ENCODE assay signal across 7 mouse cellular contexts in the genomic region with DNA sequence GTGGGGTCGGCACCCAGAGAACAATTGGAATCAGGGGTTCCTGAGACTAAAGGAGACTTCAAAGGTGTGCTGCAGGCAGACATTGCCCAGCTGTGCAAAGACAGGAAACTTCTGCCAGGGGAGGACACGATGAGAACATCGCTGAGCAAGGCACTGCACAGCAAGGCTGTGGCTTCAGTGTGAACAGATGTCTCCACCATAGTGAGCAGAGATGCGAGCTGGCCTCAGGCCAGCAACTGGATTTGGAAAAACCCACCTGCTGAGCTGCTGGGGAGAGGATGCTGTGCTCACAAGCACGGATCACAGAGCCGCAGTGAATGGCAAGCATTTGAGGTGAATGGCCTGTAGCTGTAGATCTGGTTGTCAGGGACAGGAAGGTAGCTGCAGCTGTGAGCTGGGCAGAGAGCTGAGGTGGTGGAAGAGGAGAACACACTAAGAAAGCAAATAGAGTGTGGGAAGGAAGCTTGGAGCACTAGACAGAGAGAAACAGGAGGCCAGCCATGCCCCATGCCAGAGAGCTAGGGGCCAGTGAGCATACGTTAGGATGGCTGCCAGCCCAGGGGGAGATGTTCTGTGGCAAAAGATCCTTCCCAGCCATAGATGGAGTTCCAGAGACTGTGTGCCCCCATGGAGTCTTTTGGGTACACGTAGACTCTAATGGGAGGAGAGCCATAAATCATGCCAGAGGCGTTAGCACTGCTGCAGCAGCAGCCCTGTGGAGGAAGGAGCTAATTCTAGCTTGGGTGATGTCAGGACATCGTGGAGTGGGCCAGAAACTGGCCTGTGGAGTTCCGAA. TPM values are rescaled to one million over a fixed set of nuclear protein-coding genes. Genes with fewer than 3 reads are reported as not detected.
DNase-seq lines count a peak whose midpoint lies in the region; ATAC-seq lines count a peak whose summit lies in the region.

No protein-coding gene starts in this region.

- no peak overlapping the region for H3K9ac ChIP-seq in limb, embryonic 11.5 days (ENCODE audit: low read length)
- no peak overlapping the region for H3K9ac ChIP-seq in forebrain, embryonic 15.5 days (replicated peaks)
- H3K9ac ChIP-seq in midbrain, embryonic 12.5 days (replicated peaks): no peak overlapping the region
- no peak overlapping the region for H3K9ac ChIP-seq in liver, embryonic 11.5 days (ENCODE audit: low read depth, low read length)

- no peaks in the 10 kb centered on the region for H3K9me3 ChIP-seq in limb, embryonic 11.5 days (ENCODE audit: control insufficient read depth, low read length)
- H3K9me3 ChIP-seq in limb, embryonic 10.5 days (replicated peaks): no peaks in the 10 kb centered on the region
- H3K9me3 ChIP-seq in forebrain, embryonic 15.5 days: no peaks in the 10 kb centered on the region
- no peaks in the 10 kb centered on the region for H3K9me3 ChIP-seq in midbrain, embryonic 12.5 days
- H3K9me3 ChIP-seq in liver, embryonic 11.5 days (ENCODE audit: control insufficient read depth, low read length): no peaks in the 10 kb centered on the region

- H3K27ac ChIP-seq in limb, embryonic 11.5 days (replicated peaks; ENCODE audit: low read depth, low read length): no peak overlapping the region
- H3K27ac ChIP-seq in limb, embryonic 10.5 days: no peak overlapping the region
- no peak overlapping the region for H3K27ac ChIP-seq in forebrain, embryonic 15.5 days (replicated peaks)
- no peak overlapping the region for H3K27ac ChIP-seq in midbrain, embryonic 12.5 days (replicated peaks)
- H3K27ac ChIP-seq in liver, embryonic 11.5 days (ENCODE audit: low read depth, low read length): no peak overlapping the region

- no peaks in the 10 kb centered on the region for H3K27me3 ChIP-seq in limb, embryonic 11.5 days (ENCODE audit: control insufficient read depth, insufficient read depth, low read length)
- no peaks in the 10 kb centered on the region for H3K27me3 ChIP-seq in limb, embryonic 10.5 days (ENCODE audit: low read depth, poor library complexity, severe bottlenecking)
- H3K27me3 ChIP-seq in forebrain, embryonic 15.5 days: no peaks in the 10 kb centered on the region
- H3K27me3 ChIP-seq in midbrain, embryonic 12.5 days: no peaks in the 10 kb centered on the region
- no peaks in the 10 kb centered on the region for H3K27me3 ChIP-seq in liver, embryonic 11.5 days (replicated peaks; ENCODE audit: control insufficient read depth, insufficient read depth, low read length)

- no peak overlapping the region for H3K4me3 ChIP-seq in limb, embryonic 11.5 days (ENCODE audit: low read depth, low read length)
- no peak overlapping the region for H3K4me3 ChIP-seq in limb, embryonic 10.5 days
- H3K4me3 ChIP-seq in forebrain, embryonic 15.5 days: no peak overlapping the region
- H3K4me3 ChIP-seq in midbrain, embryonic 12.5 days: no peak overlapping the region
- no peak overlapping the region for H3K4me3 ChIP-seq in liver, embryonic 11.5 days (ENCODE audit: low read depth, low read length)

- ATAC-seq in limb, embryonic 11.5 days (ENCODE audit: insufficient number of reproducible peaks, low FRiP score, low TSS enrichment, low read depth): peak; percentile 33; the same call in 1 of the 2 replicates
- ATAC-seq in forebrain, embryonic 15.5 days (replicated peaks): peak; percentile 65
- peak; percentile 36; the same call in 1 of the 2 replicates for ATAC-seq in midbrain, embryonic 12.5 days (ENCODE audit: low FRiP score, low read depth)
- no peak for ATAC-seq in liver, embryonic 11.5 days (replicated peaks; ENCODE audit: low FRiP score)

- H3K36me3 ChIP-seq in limb, embryonic 11.5 days (ENCODE audit: control insufficient read depth, insufficient read depth, low read length): no peaks in the 10 kb centered on the region
- no peaks in the 10 kb centered on the region for H3K36me3 ChIP-seq in limb, embryonic 10.5 days
- H3K36me3 ChIP-seq in forebrain, embryonic 15.5 days: no peaks in the 10 kb centered on the region
- H3K36me3 ChIP-seq in midbrain, embryonic 12.5 days: no peaks in the 10 kb centered on the region
- H3K36me3 ChIP-seq in liver, embryonic 11.5 days (ENCODE audit: control insufficient read depth, insufficient read depth, low read length): no peaks in the 10 kb centered on the region

- H3K4me1 ChIP-seq in limb, embryonic 11.5 days (ENCODE audit: control insufficient read depth, insufficient read depth, low read length): no peaks in the 10 kb centered on the region
- H3K4me1 ChIP-seq in limb, embryonic 10.5 days: peaks cover 8% of the 10 kb centered on the region
- H3K4me1 ChIP-seq in forebrain, embryonic 15.5 days: peaks cover 7% of the 10 kb centered on the region
- H3K4me1 ChIP-seq in midbrain, embryonic 12.5 days: no peaks in the 10 kb centered on the region
- H3K4me1 ChIP-seq in liver, embryonic 11.5 days (replicated peaks; ENCODE audit: control insufficient read depth, insufficient read depth, low read length): no peaks in the 10 kb centered on the region

- H3K4me2 ChIP-seq in limb, embryonic 11.5 days (ENCODE audit: low read depth, severe bottlenecking): no peak overlapping the region
- H3K4me2 ChIP-seq in forebrain, embryonic 15.5 days (replicated peaks): no peak overlapping the region
- no peak overlapping the region for H3K4me2 ChIP-seq in midbrain, embryonic 12.5 days (replicated peaks)
- no peak overlapping the region for H3K4me2 ChIP-seq in liver, embryonic 11.5 days

- DNase-seq in limb, embryonic 11.5 days (ENCODE audit: low spot score): no peak
- no peak for DNase-seq in limb, embryonic 10.5 days (ENCODE audit: low spot score)
- peak; percentile 31 to 34 for DNase-seq in thymus, postnatal 10 days (ENCODE audit: low spot score in 2 of 2)
- DNase-seq in adrenal gland, postnatal 14 days: no peak
- DNase-seq in liver, embryonic 11.5 days (ENCODE audit: low spot score): no peak

- 27% methylated on average over 11 of the region's 11 CpGs for WGBS in limb, embryonic 11.5 days
- WGBS in limb, embryonic 10.5 days: 35% methylated on average over 11 of the region's 11 CpGs
- 35% methylated on average over 11 of the region's 11 CpGs for WGBS in forebrain, embryonic 15.5 days
- 39% methylated on average over 11 of the region's 11 CpGs for WGBS in midbrain, embryonic 12.5 days
- WGBS in liver, embryonic 11.5 days: 49% methylated on average over 11 of the region's 11 CpGs

RNA-seq across cellular contexts. Expression of a gene that starts 24.7 kb away (rescaled TPM):
- polyA plus RNA-seq in limb, embryonic 11.5 days (2014; fragmentation: Nextera tagmentation; extraction: Ambion mirVana): 0.48 and 1.1 TPM in 2 replicates
- polyA plus RNA-seq in limb, embryonic 10.5 days (2016; fragmentation: Nextera tagmentation; extraction: Ambion mirVana): 0.10 and 0.16 TPM in 2 replicates
- 21.9 and 24.4 TPM in 2 replicates for polyA plus RNA-seq in forebrain, embryonic 15.5 days (2015; fragmentation: Nextera tagmentation; extraction: Ambion mirVana)
- 4.0 and 4.2 TPM in 2 replicates for polyA plus RNA-seq in midbrain, embryonic 12.5 days (2016; fragmentation: Nextera tagmentation; extraction: Ambion mirVana)
- 11.1 and 11.6 TPM in 2 replicates for total RNA-seq in adrenal gland, postnatal 14 days (2021)
- 0.55 TPM in 1 of 2 replicates, not detected in the other for polyA plus RNA-seq in liver, embryonic 11.5 days (2014; fragmentation: Nextera tagmentation; extraction: Ambion mirVana)

Comparison
In these comparisons a context has a peak if more than half of its experiments do, and no peak if none do; other contexts are left out.
1. DNase-seq: peak in thymus, postnatal 10 days (2 of 2); none in limb, embryonic 11.5 days (single experiment), limb, embryonic 10.5 days (single experiment), adrenal gland, postnatal 14 days (single experiment) and liver, embryonic 11.5 days (single experiment).